Mouse (Mus musculus) heart, adult 18-20 months (tissue): ENCODE data around the gene Dmwd. TPM values are rescaled to one million over a fixed set of nuclear protein-coding genes. Genes with fewer than 3 reads are reported as not detected.

Source experiments
- DNase-seq, 2 experiments: peaks; one replicate each; pipeline ENCODE4 v3.0.0; 2021 to 2022; ENCODE audit warnings: mixed read lengths in 1 of 2
- total RNA-seq, 2 experiments: library from RNA; stranded (reverse); gene quantifications; 2 replicates each; pipeline ENCODE4 v1.2.3; 2021

The Dmwd gene
- total RNA-seq, 2 experiments from 2014 or later, result 44.6 to 46.6 TPM

DNA sequence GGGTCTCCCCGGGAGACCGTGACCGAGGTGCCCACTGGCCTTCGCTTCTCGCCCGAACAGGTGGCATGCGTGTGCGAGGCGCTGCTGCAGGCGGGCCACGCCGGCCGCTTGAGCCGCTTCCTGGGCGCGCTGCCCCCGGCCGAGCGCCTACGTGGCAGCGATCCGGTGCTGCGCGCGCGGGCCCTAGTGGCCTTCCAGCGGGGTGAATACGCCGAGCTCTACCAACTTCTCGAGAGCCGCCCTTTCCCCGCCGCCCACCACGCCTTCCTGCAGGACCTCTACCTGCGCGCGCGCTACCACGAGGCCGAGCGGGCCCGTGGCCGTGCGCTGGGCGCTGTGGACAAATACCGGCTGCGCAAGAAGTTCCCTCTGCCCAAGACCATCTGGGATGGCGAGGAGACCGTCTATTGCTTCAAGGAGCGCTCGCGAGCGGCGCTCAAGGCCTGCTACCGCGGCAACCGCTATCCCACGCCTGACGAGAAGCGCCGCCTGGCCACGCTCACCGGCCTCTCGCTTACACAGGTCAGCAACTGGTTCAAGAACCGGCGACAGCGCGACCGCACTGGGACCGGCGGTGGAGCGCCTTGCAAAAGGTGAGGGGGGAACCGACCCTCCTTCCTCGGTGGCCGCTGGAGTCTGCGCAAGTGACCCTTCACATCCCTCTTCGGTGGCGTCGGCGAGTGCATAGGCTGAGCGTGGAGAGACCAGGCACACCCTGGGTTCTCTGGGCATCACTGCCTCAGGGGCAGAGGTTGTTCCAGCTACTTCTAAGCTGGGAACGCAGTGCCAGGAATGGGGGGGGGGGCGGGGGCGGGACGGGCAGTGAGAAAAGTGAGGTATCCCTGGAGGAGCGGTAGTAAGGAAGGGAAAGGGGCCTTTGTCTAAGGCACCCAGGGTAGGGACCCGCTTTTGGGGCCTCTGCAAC, 19.1 kb downstream of the Dmwd start:
- peak; percentile 59 to 65 for DNase-seq

DNA sequence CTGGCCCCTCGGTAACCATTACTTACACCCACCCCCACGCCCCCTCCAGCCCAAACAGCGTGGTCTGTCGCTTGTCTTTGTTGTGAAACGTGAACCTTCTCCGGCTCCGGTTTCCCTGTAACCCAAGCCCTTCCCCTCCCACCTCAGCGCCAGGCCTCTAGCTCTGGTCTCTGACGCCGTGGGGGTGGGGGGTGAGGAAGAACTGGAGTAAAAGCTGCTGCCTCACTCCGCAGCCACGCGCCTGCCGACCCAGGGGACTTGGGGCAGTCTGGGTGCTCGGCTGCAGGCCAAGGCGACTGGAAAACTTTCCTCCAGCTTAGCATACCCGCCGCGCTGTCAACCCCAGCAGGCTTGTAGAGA, 19.7 kb downstream of the Dmwd start:
- DNase-seq, result peak; percentile 70 to 75

DNA sequence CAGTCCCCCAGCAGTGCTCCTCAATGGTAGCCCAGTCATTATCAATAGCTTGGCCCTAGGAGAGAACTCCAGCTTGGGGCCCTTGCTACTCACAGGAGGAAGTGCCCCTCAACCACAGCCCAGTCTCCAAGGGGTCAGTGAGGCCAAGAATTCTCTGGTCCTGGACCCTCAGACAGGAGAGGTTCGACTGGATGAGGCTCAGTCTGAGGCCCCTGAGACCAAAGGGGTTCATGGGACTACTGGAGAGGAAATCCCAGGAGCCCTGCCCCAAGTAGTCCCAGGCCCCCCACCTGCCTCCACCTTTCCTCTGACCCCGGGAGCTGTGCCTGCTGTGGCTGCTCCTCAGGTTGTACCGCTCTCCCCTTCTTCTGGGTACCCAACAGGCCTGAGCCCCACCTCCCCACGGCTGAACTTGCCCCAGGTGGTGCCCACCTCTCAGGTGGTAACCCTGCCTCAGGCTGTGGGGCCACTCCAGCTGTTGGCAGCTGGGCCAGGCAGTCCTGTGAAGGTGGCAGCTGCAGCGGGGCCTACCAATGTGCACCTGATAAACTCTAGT, 20.5 kb downstream of the Dmwd start:
- DNase-seq, result no peak

DNA sequence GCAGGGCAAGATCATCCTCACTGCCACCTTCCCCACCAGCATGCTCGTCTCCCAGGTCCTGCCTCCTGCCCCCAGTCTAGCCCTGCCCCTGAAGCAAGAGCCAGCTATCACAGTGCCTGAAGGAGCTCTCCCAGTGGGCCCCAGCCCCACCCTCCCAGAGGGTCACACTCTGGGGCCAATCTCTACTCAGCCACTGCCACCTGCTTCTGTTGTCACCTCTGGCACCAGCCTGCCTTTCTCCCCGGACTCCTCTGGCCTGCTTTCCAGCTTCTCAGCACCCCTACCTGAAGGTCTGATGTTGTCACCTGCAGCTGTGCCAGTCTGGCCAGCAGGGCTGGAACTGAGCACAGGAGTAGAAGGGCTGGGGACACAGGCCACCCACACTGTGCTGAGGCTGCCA, 21.2 kb downstream of the Dmwd start:
- peak in 1 of 2 experiments; percentile 21 for DNase-seq

DNA sequence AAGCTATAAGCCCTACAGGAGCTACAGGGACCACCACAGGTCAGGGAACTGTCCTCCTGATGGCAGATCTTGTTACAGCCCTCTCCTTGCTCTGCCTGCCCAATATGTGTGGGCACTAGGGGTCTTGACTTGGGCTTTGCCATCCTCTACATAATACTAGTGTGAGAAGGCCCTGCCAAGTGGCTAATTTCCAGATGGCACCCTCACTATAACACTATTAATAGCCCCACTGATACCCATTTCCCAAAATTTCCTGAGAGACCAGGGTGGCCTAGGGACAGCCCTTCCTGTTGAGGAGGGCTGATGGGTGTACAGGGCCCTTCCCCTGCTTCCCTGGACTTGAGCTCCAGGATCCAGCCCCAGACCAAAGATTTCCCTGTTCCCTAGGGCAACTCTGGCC, 21.8 kb downstream of the Dmwd start:
- peak; percentile 66 to 70 for DNase-seq

DNA sequence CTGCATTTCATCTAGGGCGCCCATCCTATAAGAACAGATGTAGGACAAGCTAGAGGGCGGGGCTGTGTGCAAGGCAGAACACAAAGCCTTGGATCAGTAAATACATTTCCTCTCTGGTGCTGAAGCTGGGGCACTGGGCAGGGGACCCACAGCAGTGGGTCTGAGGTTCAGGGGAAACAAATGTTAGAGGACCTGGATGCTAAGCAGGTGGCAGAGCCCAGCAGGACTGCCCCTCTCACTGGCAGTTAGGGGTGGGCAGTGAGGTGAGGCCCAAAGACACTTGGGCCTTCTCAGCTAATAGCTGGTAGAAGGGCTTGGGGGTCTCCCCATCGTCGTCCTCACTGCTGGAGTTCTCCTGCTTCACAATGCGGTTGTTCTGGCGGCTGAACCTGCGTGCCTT, 22.8 kb downstream of the Dmwd start:
- no peak for DNase-seq

DNA sequence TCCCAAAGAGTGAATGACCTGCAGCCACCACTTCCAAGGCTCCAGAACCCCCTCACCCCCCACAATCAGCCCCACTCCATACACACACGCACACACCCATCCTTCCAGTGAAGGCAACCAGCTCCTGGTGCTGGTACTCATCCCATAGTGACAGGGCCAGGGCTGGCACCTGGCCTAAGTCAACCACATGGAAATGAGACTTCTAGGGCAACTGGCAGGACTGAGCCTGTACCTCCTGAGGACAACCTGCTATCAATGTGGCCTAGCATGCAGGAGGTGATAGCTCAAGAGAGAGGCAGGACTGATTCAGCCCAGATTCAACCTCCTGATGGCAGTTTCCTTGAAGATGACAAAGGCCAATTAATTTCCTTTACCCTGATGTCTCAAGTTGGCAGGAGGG, 24.3 kb downstream of the Dmwd start:
- DNase-seq, result no peak

DNA sequence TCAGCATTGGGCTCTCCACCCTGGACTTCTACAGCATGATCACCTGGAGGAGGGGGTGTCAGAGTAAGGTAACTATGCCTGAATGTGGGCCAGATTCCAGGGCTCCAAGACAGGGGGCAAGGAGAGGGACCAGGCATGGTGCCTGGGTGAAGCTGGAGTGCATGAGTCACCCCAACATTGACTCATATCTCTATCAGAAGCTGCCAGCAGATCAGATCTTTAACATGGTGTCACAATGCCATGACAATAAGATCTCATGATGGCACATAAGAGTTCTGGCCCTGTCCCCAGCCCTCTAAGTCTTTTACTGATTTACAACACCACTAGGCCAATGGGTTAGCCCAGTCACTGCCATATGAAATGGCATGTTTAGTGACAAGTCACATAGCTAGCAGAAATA, 27.7 kb downstream of the Dmwd start:
- DNase-seq, result no peak

DNA sequence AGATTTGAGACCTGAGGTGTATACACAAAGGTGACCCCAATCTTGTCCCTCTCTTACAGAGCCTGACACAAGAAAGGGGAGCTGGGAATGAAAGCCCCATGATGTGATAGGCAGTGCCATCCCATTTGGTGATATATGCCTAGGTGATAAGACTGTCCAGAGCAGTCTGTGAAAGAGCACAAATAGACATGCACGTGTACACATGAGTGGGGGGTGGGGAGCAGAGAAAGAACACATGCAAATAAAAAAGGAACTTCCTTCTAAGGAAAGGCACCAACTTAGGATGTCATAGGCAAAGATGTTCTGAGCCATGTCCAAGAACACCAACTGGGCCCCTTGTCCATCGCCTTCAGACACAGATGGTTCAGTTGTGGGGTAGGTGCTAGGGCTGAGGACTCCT, 28.5 kb downstream of the Dmwd start:
- no peak for DNase-seq

DNA sequence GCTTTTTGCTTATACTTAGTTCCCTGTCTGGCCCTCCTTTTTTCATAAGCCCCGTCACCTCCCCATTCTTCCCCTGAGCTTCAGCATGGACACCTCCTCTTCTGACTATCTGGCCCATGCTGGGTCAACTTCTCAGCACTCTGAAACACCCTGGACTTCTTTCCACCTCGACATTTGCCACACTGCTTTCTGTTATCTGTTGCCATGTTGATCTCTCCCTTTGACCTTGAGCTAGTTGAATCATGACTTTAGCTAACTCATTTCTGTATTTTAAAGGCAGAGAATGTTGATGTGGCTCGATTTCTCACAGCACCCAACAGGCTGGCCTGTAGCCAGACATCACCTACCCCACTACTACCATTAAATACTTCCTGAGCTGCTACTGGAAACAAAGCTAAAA, 31.4 kb downstream of the Dmwd start:
- no peak for DNase-seq

DNA sequence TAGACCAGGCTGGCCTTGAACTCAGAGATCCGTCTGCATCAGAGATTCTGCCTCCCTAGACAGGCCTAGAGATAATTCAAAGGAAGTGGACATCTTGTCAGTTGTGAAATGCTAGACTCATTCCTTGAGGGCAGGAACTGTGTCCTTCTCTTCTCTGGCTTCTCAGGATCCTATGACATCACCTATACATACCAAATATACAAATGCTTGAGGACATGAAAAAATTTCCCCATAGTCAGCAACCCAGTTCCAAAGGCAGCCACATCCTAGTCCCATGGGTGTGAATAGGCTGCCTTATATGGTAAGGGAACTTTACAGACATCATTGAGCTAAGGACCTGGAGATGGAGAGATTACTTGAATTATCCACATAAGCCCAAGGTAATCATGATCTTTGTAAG, 33.5 kb downstream of the Dmwd start:
- no peak for DNase-seq

DNA sequence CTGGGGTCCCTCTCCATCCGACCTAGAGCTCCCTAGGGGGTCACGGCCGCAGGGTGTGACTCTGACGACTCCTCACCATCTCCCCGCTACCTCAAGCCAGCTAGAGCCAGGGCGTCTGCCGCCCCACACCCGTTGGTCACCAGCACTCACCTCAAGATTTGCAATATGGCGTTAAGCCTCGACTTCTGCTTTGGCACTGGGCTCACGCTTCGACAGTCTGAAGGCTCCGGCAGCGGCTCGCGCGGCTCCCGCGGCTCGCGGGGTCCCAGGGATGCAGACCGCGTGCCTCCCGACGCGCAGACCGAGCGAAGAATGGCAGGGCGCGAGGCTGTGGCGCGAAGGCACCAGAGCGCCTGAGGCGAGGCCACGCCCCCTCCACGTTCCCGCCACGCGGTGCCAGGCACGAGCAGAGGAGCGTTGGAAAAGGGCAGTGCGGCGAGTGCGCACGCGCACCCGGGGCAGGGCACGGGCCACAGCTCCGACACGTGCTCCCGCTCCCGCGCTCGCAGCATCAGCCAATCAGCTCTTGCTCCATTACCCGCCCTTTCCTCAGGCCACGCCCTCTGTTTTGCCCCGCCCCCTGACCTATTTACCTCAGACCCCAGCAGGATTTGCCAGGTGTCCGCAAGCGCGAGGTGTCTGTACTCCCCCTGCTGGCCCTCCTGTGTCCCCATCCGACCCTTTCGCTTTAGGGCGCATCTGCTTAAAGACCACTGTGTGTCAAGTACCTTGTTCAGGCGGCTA, 42.2 kb downstream of the Dmwd start, which contains the start of gene Gm4969:
TSS of gene Gm4969 (minus strand) at position 341 of the 744 bp plus-strand sequence.
- peak; percentile 36 to 38 for DNase-seq

DNA sequence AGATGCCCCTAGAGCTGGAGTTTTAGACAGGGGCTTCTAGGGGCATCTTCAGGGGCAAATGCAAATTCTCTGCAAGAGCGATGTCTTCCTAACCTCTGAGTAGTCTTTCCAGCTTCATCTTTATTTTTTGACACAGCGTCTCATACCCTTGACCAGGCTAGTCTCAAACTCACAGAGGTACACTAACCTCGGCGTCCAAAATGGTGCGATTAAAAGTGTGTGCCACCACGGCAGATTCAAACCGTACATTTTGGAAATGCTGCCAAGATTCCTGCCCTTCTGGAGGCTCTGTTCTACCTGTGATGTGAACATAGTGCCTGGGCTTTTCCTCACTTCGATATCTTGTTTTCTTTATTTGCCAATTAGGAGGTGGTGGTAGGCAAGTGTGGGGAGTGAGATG, 43.1 kb downstream of the Dmwd start:
- no peak for DNase-seq

DNA sequence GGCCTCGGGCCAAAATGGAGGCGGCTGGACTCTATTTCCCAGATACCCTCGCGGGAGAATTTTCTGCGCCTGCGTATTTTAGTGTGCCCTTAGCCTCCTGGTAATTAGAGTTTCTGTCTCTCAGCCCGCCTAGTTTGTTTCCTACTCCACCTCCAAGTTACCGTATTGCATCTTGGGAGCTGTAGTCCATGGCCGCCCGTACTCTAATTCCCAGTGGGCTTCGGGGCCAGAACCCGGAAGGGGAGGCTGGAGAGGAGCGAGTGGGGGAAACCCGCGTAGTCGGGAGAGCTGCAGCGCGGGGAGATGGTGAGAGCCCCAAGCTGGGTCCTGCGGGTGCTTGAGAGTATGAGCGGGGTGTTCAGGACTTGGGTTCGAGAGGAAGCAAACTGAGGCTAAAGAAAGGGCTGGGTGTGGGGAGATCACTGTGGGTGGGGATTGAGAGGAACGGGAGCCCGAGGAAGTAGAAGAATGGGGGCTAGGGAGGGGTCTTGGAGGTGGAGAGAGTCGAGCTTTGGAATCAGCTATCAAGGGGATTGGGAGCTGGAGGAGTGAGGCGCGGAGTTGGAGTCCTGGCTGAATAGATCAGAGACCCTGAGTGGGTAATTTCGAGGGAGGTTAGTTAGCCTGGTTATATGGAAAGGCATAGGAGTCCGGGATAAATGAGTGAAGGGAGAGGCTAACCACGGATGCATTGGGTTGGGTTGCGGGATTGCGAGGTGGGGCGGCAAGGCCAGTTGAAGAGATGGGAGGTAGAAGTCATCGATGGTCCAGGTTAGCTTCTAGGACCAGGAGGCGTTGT, 43.8 kb downstream of the Dmwd start, which contains the start of gene Fbxo46:
TSS of gene Fbxo46 (plus strand) at position 229 of the 799 bp plus-strand sequence.
- peak; percentile 96 to 98 for DNase-seq

DNA sequence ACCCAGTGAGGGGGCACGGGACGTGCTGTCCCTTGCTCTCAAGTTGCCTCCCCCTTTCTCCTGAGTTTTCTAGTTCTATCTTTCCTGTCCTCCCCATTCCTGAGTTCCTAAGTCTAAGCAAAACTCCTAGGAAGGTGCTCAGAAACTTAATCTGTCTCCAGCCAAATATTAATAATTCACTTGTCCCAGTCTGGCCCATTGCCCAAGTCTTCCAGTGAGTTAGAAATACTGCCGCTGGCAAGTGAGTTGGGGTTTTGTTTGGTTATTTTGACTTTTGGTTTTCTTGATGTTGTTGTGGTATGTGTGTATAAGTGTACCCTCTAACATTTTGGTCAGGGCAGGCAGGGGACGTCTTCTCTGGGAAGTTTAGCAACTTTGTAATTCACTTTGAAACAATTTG, 45.7 kb downstream of the Dmwd start:
- DNase-seq, result no peak

DNA sequence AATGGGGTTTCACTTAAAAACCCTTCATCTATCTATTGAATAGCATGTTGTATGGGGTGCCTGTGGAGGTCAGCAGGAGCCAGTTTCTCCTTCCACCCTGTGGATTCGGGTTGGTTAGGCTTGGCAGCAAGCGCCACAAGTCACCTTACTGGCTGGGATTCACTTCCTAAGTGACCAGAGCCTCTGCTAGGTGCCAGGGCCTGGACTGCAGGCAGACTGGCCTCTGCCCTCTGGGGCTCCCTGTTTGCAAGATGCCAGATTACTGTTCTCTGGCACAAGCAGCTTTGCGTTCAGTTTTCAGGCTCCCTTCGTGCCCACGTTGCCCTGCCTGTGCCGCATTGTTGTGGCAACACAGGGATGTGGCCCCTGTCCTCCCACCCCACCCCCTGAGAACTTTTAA, 48.7 kb downstream of the Dmwd start:
- peak in 1 of 2 experiments; percentile 20 for DNase-seq

DNA sequence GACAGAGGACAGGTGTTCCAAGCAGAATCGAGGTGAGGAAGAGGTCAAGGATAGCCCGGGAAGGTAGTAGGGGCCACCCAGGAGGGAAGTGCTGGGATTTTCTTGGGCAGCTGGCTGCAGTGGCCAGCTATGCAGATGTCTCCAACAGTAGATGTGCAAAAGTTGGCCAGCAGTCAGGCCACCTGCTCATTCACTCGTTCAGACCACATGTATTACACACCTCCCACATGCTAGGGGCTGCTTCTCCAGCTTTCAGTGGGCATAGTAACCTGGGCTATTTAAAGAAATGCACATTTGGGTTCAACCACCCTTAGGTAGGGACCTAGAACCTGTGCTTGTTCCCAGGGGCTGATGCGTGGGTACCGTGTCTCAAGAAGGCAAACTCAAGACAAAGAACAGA, 51.7 kb downstream of the Dmwd start:
- no peak for DNase-seq

DNA sequence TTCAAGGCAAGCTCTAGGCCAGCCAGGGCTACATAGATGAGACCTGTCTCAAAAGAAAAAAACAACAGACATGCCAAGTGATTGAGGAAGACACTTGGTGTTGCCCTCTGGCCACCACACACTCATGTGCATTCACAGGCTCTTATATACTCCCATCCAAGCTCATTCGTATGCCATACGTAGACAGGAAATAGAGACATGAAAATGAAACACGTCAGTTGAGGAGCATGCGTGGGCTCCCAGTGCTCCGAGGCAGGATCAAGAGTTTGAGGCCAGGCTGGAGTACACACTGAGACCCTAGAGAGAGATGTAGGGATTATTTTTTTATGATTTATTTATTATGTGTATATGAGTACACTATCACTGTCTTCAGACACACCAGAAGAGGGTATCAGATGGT, 53.4 kb downstream of the Dmwd start:
- no peak for DNase-seq

DNA sequence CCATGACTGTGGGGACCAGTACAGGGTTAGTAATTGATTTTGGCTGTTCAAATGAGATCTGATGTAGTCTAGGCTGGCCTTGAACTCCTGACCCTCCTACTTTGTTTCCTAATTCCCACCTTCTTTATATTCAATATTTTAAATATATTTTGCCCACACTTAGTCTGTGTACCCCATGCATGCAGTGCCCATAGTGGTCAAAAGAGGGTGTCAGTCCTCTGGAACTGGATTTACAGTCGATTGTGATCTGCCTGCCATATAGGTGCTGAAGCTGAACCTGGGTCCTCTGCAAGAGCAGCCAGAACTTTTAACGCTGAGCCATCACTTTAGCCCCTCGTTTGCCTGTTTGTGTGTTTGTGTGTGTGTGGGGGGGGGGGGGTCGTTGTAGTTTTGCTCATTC, 54.6 kb downstream of the Dmwd start:
- DNase-seq, result peak in 1 of 2 experiments; percentile 39

DNA sequence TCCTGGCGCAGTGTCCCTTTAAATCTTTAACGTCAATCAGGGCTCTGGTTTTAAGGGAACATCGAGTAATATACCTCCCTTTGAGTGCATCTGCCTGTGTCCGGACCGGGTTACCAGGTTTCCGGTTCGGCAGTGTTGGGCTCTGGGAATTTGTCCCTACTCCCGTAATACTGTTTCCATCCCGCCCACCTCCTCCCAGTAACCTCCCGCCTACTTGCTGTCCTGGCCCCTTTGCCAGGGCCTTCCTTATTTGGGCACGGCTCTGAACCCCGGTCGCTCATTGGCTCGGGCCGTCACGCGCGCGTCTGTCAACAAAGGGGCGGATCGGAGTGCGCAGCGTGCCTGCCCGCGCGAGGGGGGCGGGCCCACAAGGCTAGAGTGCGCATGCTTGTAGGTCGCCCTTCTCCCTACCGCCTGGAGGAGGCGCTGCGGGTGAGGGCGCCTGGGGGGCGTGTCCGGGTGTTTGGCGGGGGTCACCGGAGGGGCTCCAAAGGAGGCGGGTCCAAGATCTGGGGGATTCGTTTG, 55.4 kb downstream of the Dmwd start:
- peak; percentile 97 to 99 for DNase-seq
